Mouse (Mus musculus): ENCODE measurements at regions not wholly inside any gene's neighbourhood (a gene's known extent, or its start where the extent isn't known, plus 50 kb on each side); places are given as distances from the start of the nearest gene placed in this dataset.
"Not testable (repeated sequence)": the region's sequence is repeated elsewhere in the genome, so short reads cannot be mapped to it uniquely, and the experiment has no call there.

DNA sequence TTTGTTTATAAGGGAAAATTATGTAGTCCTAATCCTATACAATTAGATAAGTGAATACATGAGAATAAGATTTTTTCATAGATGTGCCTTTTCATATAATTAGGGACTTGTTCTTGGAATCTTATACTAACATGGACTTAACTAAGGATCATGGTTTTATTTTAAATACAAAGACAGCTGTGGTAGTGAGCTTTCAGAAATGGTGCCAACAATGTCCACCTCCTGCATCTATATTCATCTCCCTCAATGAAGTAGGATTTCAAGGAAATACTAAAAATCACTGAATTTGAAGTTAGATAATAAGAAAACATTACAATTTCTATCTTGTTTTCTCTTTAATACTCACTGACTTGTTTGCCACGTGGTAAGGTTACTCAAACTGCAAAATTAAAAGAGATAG, 619.8 kb downstream of the Anxa1 start:
- DNase-seq (ENCODE audit: low read depth, low spot score), result no peak

DNA sequence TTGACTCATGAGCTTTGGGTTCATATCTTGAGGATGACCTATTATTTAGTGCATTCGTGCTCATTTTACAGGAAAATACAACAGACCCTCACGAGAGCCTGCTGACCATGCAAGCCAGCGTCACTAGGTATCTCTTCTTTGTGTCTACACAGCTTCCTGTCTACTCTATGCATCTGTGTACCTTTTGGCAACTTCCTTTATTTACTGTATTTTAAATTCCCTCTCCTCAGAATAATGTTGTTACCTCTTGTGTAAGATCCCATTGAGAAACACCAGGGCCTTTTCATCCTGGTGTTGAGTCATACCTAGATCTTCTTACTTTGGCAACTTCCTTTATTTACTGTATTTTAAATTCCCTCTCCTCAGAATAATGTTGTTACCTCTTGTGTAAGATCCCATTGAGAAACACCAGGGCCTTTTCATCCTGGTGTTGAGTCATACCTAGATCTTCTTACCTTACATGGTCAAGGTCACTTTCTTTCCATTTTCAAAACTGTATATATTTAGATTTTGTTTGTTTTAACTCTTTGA, 639.1 kb upstream of the Rorb start:
- not testable (repeated sequence) for DNase-seq (ENCODE audit: low read depth, low spot score)

DNA sequence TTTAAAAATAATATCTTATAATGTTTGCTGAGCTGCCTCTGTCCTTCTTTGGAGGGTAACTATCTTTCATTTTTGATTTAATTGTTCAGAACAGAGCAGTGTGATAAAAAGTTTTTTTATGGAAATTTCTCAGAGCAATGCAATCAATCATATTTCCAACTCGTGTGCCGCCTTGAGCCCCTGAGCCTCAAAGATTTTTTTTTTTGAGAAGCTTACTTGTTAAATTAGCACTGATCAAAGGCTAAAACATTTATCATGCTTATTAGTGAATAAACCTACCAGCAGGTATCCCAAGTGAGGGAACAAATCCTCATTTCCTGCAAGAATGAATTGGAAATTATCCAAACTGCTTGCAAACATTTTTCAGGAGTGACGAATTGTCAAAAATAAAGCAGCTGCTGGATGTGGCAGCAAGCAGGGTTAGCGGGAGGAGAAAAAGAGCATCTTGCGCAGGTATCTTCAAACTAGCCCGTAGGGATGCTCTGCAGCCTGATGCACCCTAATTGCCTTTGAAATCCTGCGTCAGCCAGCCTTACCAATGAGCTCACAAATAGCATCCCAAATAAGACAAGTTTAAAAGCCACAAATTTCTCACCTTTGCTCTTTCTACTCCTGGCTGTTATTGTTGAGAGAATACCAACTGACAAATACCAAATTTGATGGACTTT, 637.0 kb upstream of the Rorb start:
- no peak for DNase-seq (ENCODE audit: low read depth, low spot score)

DNA sequence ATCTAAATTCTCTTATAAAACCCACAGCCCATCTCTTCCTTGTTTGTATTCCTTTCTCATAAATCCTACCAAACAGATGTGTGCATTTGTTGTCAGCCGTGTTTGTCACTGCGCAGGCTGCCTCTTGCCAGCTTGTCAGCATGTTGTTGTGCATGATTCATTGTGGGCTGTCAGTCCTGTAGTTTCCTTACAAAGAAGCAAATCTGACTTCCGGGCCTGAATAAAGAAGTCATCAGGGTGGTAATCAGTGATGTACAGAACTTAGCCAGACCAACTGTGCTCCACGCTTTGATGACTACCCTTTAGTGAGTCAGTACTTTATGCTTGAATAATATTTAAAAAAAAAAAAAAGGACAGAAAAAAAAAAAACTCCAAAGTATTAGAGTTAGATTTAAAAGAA, 608.9 kb upstream of the Rorb start:
- no peak for DNase-seq (ENCODE audit: low read depth, low spot score)

All from retina, postnatal 7 days (tissue).